Mouse (Mus musculus): ENCODE measurements around the gene Sarnp.

DNA sequence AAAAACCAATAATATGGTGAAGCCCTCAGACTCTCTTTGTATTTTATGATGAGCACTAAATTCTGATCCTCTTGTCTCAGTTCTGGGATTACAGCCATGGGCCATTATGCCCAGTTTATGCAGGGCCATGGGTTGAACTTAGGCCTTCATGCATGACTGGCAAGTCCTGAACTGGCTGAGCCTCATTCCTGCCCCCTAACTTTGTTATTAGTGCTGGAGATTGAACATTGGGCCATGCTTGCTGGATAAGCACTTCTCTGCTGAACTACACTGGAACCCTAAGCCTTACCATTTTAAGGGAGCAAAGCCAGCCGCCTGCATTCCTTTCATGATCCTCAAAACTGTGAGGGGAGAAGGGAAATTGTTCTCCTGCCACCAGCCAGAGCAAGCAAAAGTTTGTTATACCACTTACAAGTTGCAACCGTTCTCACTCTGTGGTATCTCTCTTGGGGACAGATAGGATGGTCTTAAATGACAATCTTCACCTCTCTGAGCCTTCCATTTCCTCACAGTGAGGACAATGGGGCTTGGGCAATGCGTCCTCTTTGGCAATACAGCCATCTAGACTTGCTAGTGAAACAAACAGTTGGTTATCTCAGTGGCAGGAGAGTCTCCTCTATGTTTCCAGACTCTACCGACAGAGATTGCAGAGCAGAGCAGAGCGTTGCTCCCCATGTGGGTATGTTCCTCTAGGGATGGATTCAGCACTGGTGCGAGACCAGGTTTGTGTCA lies 82.8 kb downstream of the Sarnp start:
- TF ChIP-seq CTCF (IDR thresholded peaks at IDR 0.05; ENCODE audit: low read depth): no peak
- no peak for TF ChIP-seq EP300 (IDR thresholded peaks at IDR 0.05; ENCODE audit: low read depth)
